Mouse (Mus musculus): ENCODE results near the gene Amacr. TPM values are rescaled to one million over a fixed set of nuclear protein-coding genes. Genes with fewer than 3 reads are reported as not detected.

The Amacr gene
- polyA plus RNA-seq (2012; rRNA removed) = 22.2 and 25.7 TPM in 2 replicates
- 25.3 and 26.5 TPM in 2 replicates for polyA plus RNA-seq (2014; fragmentation: Nextera tagmentation; extraction: Ambion mirVana)

GRCm38 (mm10) chr15:10981377-10982063 lies at the start of gene Amacr:
Gene Amacr, plus strand, starts transcription at chr15:10981756.
- peak within 1 kb of the TSS; percentile 69 for H3K9ac ChIP-seq (ENCODE audit: low read depth, low read length, severe bottlenecking)
- H3K36me3 ChIP-seq (ENCODE audit: control insufficient read depth, insufficient read depth, low read length) = 0 out of 2 replicates have a peak, but pooled peaks cover 4% of the 10 kb centered on the region
- H3K4me2 ChIP-seq (replicated peaks; ENCODE audit: low read depth, low read length, severe bottlenecking) = peak within 1 kb of the TSS; percentile 62
- no peaks in the 10 kb centered on the region for H3K27me3 ChIP-seq (ENCODE audit: control insufficient read depth, insufficient read depth, low read length)
- peak; percentile 97 for TF ChIP-seq POLR2A (IDR thresholded peaks at IDR 0.05; ENCODE audit: borderline replicate concordance, extremely low read depth, insufficient read depth, insufficient read length)
- H3K9me3 ChIP-seq (ENCODE audit: control insufficient read depth, low read length) = no peaks in the 10 kb centered on the region
- H3K4me1 ChIP-seq (ENCODE audit: control insufficient read depth, insufficient read depth, low read length) = peaks cover 9% of the 10 kb centered on the region; the same call in 1 of the 2 replicates
- WGBS = under 1% methylated on average over 43 of the region's 52 CpGs
- peak within 1 kb of the TSS; percentile 62 for H3K4me3 ChIP-seq (replicated peaks; ENCODE audit: low read length)
- ATAC-seq (ENCODE audit: low FRiP score, low read depth) = peak; percentile 99
- H3K27ac ChIP-seq (replicated peaks; ENCODE audit: low read depth, low read length) = peak within 1 kb of the TSS; percentile 89
- DNase-seq (ENCODE audit: low spot score) = peak; percentile 91

GRCm38 (mm10) chr15:10933930-10934329 lies 47.6 kb upstream of the Amacr start:
- 70% methylated on average over 1 of the region's 1 CpGs for WGBS
- DNase-seq (ENCODE audit: low spot score) (no peak), ATAC-seq (ENCODE audit: low FRiP score, low read depth) (no peak)
- Histone ChIP-seq H3K4me2 (replicated peaks; ENCODE audit: low read depth, low read length, severe bottlenecking) (no peak overlapping the region), H3K36me3 (ENCODE audit: control insufficient read depth, insufficient read depth, low read length) (no peaks in the 10 kb centered on the region), H3K4me1 (ENCODE audit: control insufficient read depth, insufficient read depth, low read length) (no peaks in the 10 kb centered on the region), H3K27ac (replicated peaks; ENCODE audit: low read depth, low read length) (no peak overlapping the region), H3K4me3 (replicated peaks; ENCODE audit: low read length) (no peak overlapping the region), H3K27me3 (ENCODE audit: control insufficient read depth, insufficient read depth, low read length) (no peaks in the 10 kb centered on the region), H3K9me3 (ENCODE audit: control insufficient read depth, low read length) (no peaks in the 10 kb centered on the region), H3K9ac (ENCODE audit: low read depth, low read length, severe bottlenecking) (no peak overlapping the region)
- no peak for TF ChIP-seq POLR2A (IDR thresholded peaks at IDR 0.05; ENCODE audit: borderline replicate concordance, extremely low read depth, insufficient read depth, insufficient read length)

- WGBS = 58% methylated on average over 15 of the region's 15 CpGs
- Histone ChIP-seq H3K9me3 (ENCODE audit: control insufficient read depth, low read length) (no peaks in the 10 kb centered on the region), H3K4me2 (replicated peaks; ENCODE audit: low read depth, low read length, severe bottlenecking) (no peak overlapping the region), H3K4me1 (ENCODE audit: control insufficient read depth, insufficient read depth, low read length) (no peaks in the 10 kb centered on the region; the same call in 1 of the 2 replicates), H3K36me3 (ENCODE audit: control insufficient read depth, insufficient read depth, low read length) (no peaks in the 10 kb centered on the region), H3K27ac (replicated peaks; ENCODE audit: low read depth, low read length) (peak overlapping the region; percentile 44; the same call in 1 of the 2 replicates), H3K27me3 (ENCODE audit: control insufficient read depth, insufficient read depth, low read length) (no peaks in the 10 kb centered on the region), H3K4me3 (replicated peaks; ENCODE audit: low read length) (no peak overlapping the region), H3K9ac (ENCODE audit: low read depth, low read length, severe bottlenecking) (no peak overlapping the region)
- no peak for TF ChIP-seq POLR2A (IDR thresholded peaks at IDR 0.05; ENCODE audit: borderline replicate concordance, extremely low read depth, insufficient read depth, insufficient read length)
- ATAC-seq (ENCODE audit: low FRiP score, low read depth) = peak; percentile 88
- peak; percentile 83 for DNase-seq (ENCODE audit: low spot score)
Measured at GRCm38 (mm10) chr15:10940148-10941108, 41.1 kb upstream of the Amacr start.

GRCm38 (mm10) chr15:10941901-10942300 lies 39.7 kb upstream of the Amacr start:
- DNase-seq (ENCODE audit: low spot score) = no peak
- Histone ChIP-seq H3K27ac (replicated peaks; ENCODE audit: low read depth, low read length) (0 out of 2 replicates have a peak overlapping the region, but pooled peaks have one; percentile 9), H3K27me3 (ENCODE audit: control insufficient read depth, insufficient read depth, low read length) (no peaks in the 10 kb centered on the region)

GRCm38 (mm10) chr15:10947852-10948251 lies 33.7 kb upstream of the Amacr start:
- 91% methylated on average over 1 of the region's 1 CpGs for WGBS
- Histone ChIP-seq H3K9me3 (ENCODE audit: control insufficient read depth, low read length) (no peaks in the 10 kb centered on the region), H3K27me3 (ENCODE audit: control insufficient read depth, insufficient read depth, low read length) (no peaks in the 10 kb centered on the region), H3K36me3 (ENCODE audit: control insufficient read depth, insufficient read depth, low read length) (no peaks in the 10 kb centered on the region), H3K4me3 (replicated peaks; ENCODE audit: low read length) (no peak overlapping the region), H3K27ac (replicated peaks; ENCODE audit: low read depth, low read length) (no peak overlapping the region), H3K4me1 (ENCODE audit: control insufficient read depth, insufficient read depth, low read length) (peaks cover 12% of the 10 kb centered on the region; the same call in 1 of the 2 replicates), H3K9ac (ENCODE audit: low read depth, low read length, severe bottlenecking) (no peak overlapping the region), H3K4me2 (replicated peaks; ENCODE audit: low read depth, low read length, severe bottlenecking) (no peak overlapping the region)
- no peak for DNase-seq (ENCODE audit: low spot score)
- TF ChIP-seq POLR2A (IDR thresholded peaks at IDR 0.05; ENCODE audit: borderline replicate concordance, extremely low read depth, insufficient read depth, insufficient read length) = no peak
- ATAC-seq (ENCODE audit: low FRiP score, low read depth) = no peak

More at GRCm38 (mm10) chr15:10941901-10942300, 39.7 kb upstream of the Amacr start:
- no peak overlapping the region for H3K4me3 ChIP-seq (replicated peaks; ENCODE audit: low read length)
- no peak for TF ChIP-seq POLR2A (IDR thresholded peaks at IDR 0.05; ENCODE audit: borderline replicate concordance, extremely low read depth, insufficient read depth, insufficient read length)
- 65% methylated on average over 6 of the region's 6 CpGs for WGBS
- no peak; the same call in 1 of the 2 replicates for ATAC-seq (ENCODE audit: low FRiP score, low read depth)
- no peaks in the 10 kb centered on the region; the same call in 1 of the 2 replicates for H3K4me1 ChIP-seq (ENCODE audit: control insufficient read depth, insufficient read depth, low read length)
- no peak overlapping the region for H3K4me2 ChIP-seq (replicated peaks; ENCODE audit: low read depth, low read length, severe bottlenecking)
- no peaks in the 10 kb centered on the region for H3K9me3 ChIP-seq (ENCODE audit: control insufficient read depth, low read length)
- no peak overlapping the region for H3K9ac ChIP-seq (ENCODE audit: low read depth, low read length, severe bottlenecking)
- H3K36me3 ChIP-seq (ENCODE audit: control insufficient read depth, insufficient read depth, low read length) = no peaks in the 10 kb centered on the region
